Mouse (Mus musculus): ENCODE measurements at regions not wholly inside any gene's neighbourhood (a gene's known extent, or its start where the extent isn't known, plus 50 kb on each side); places are given as distances from the start of the nearest gene placed in this dataset.

DNA sequence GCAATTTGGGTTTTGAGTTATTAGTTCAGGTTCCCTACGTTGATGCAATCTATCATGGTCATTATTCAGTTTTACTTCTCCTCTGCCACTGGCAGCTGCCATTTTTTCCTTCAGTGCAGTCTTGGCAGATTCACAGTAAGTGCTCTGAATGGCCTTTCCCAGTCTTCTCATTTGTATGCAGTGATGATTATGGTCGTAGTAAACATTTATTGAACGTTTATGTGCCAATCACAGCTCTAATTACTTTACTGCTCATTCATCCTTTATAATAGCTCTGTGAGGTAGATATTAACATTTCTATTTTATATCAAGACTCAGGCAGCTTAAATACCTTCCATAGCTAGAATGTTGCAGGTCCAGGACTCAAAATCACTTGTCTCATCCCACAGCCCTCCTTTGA lies 793.6 kb downstream of the Edem1 start:
- no peaks in the 10 kb centered on the region for H3K9me3 ChIP-seq (replicated peaks; ENCODE audit: control insufficient read depth, low read length)
- H3K4me3 ChIP-seq (ENCODE audit: low read depth, low read length) = no peak overlapping the region
- no peaks in the 10 kb centered on the region for H3K4me1 ChIP-seq (ENCODE audit: control insufficient read depth, insufficient read depth, low read length)
- no peaks in the 10 kb centered on the region for H3K36me3 ChIP-seq (ENCODE audit: control insufficient read depth, insufficient read depth, low read length)
- no peak overlapping the region for H3K9ac ChIP-seq (ENCODE audit: low read length)
- no peak overlapping the region for H3K27ac ChIP-seq (ENCODE audit: low read depth, low read length)
- WGBS = 27% methylated on average over 3 of the region's 3 CpGs
- ATAC-seq (peak; percentile 76), DNase-seq (ENCODE audit: low spot score) (peak; percentile 58)
- H3K27me3 ChIP-seq (replicated peaks; ENCODE audit: control insufficient read depth, insufficient read depth, low read length) = no peaks in the 10 kb centered on the region
- no peak overlapping the region for H3K4me2 ChIP-seq (ENCODE audit: low read length)
